Mouse (Mus musculus): ENCODE measurements around the gene Grik1. TPM values are rescaled to one million over a fixed set of nuclear protein-coding genes. Genes with fewer than 3 reads are reported as not detected.

The Grik1 gene
- total RNA-seq, 1 experiment: not detected

GRCm38 (mm10) chr16:88087280-88087679 lies 202.8 kb downstream of the Grik1 start:
- no peak for DNase-seq (ENCODE audit: low read depth, low spot score)
- no peaks in the 10 kb centered on the region for H3K9me3 ChIP-seq (ENCODE audit: control insufficient read depth, insufficient read depth, low read depth, low read length)
- no peak overlapping the region for H3K27ac ChIP-seq (ENCODE audit: insufficient read depth, low read depth, low read length, poor library complexity, severe bottlenecking)
- no peak overlapping the region for H3K4me3 ChIP-seq (ENCODE audit: insufficient read depth in 1 of 2, low read depth in 1 of 2, low read length in 2 of 2, poor library complexity in 1 of 2, severe bottlenecking in 1 of 2)
- no peak overlapping the region for H3K9ac ChIP-seq (ENCODE audit: insufficient read depth, low read depth, low read length, poor library complexity, severe bottlenecking)
- in situ Hi-C loops (cut with MboI; ENCODE audit: low sequenced_read_pairs in 2 of 2, unreplicated experiment in 2 of 2): no loop called here
- no peaks in the 10 kb centered on the region for H3K36me3 ChIP-seq (ENCODE audit: control insufficient read depth, insufficient read depth, low read length, poor library complexity, severe bottlenecking)
- TF ChIP-seq MAFK (IDR thresholded peaks at IDR 0.05; ENCODE audit: insufficient read depth, low read depth, low read length) (no peak), CHD2 (IDR thresholded peaks at IDR 0.05; ENCODE audit: low read depth, low read length) (no peak), ZNF384 (IDR thresholded peaks at IDR 0.05; ENCODE audit: low read depth, low read length) (no peak), HCFC1 (IDR thresholded peaks at IDR 0.05; ENCODE audit: borderline replicate concordance, insufficient read depth, low read length) (no peak), ZC3H11A (IDR thresholded peaks at IDR 0.05; ENCODE audit: borderline replicate concordance, low read depth, low read length) (no peak)
- H3K4me1 ChIP-seq (ENCODE audit: control insufficient read depth in 2 of 2, insufficient read depth in 2 of 2, low read length in 2 of 2, poor library complexity in 1 of 2): no peaks in the 10 kb centered on the region

- Histone ChIP-seq H3K4me3 (ENCODE audit: insufficient read depth in 1 of 2, low read depth in 1 of 2, low read length in 2 of 2, poor library complexity in 1 of 2, severe bottlenecking in 1 of 2) (no peak overlapping the region), H3K36me3 (ENCODE audit: control insufficient read depth, insufficient read depth, low read length, poor library complexity, severe bottlenecking) (no peaks in the 10 kb centered on the region), H3K9me3 (ENCODE audit: control insufficient read depth, insufficient read depth, low read depth, low read length) (no peaks in the 10 kb centered on the region), H3K4me1 (ENCODE audit: control insufficient read depth in 2 of 2, insufficient read depth in 2 of 2, low read length in 2 of 2, poor library complexity in 1 of 2) (no peaks in the 10 kb centered on the region), H3K9ac (ENCODE audit: insufficient read depth, low read depth, low read length, poor library complexity, severe bottlenecking) (no peak overlapping the region), H3K27ac (ENCODE audit: insufficient read depth, low read depth, low read length, poor library complexity, severe bottlenecking) (no peak overlapping the region)
- TF ChIP-seq HCFC1 (IDR thresholded peaks at IDR 0.05; ENCODE audit: borderline replicate concordance, insufficient read depth, low read length) (no peak), CHD2 (IDR thresholded peaks at IDR 0.05; ENCODE audit: low read depth, low read length) (no peak), ZC3H11A (IDR thresholded peaks at IDR 0.05; ENCODE audit: borderline replicate concordance, low read depth, low read length) (no peak), MAFK (IDR thresholded peaks at IDR 0.05; ENCODE audit: insufficient read depth, low read depth, low read length) (no peak), ZNF384 (IDR thresholded peaks at IDR 0.05; ENCODE audit: low read depth, low read length) (no peak)
- no peak for DNase-seq (ENCODE audit: low read depth, low spot score)
- in situ Hi-C loops (cut with MboI; ENCODE audit: low sequenced_read_pairs in 2 of 2, unreplicated experiment in 2 of 2): no loop called here
Measured at GRCm38 (mm10) chr16:88074716-88075115, 215.3 kb downstream of the Grik1 start.

GRCm38 (mm10) chr16:88060936-88061335 lies 229.1 kb downstream of the Grik1 start:
- no peak for DNase-seq (ENCODE audit: low read depth, low spot score)
- H3K27ac ChIP-seq (ENCODE audit: insufficient read depth, low read depth, low read length, poor library complexity, severe bottlenecking): no peak overlapping the region
- H3K36me3 ChIP-seq (ENCODE audit: control insufficient read depth, insufficient read depth, low read length, poor library complexity, severe bottlenecking): no peaks in the 10 kb centered on the region
- no peak overlapping the region for H3K9ac ChIP-seq (ENCODE audit: insufficient read depth, low read depth, low read length, poor library complexity, severe bottlenecking)
- H3K4me1 ChIP-seq (ENCODE audit: control insufficient read depth in 2 of 2, insufficient read depth in 2 of 2, low read length in 2 of 2, poor library complexity in 1 of 2): no peaks in the 10 kb centered on the region
- H3K4me3 ChIP-seq (ENCODE audit: insufficient read depth in 1 of 2, low read depth in 1 of 2, low read length in 2 of 2, poor library complexity in 1 of 2, severe bottlenecking in 1 of 2): no peak overlapping the region
- no peak for TF ChIP-seq ZC3H11A (IDR thresholded peaks at IDR 0.05; ENCODE audit: borderline replicate concordance, low read depth, low read length)
- TF ChIP-seq ZNF384 (IDR thresholded peaks at IDR 0.05; ENCODE audit: low read depth, low read length): no peak
- no peak for TF ChIP-seq HCFC1 (IDR thresholded peaks at IDR 0.05; ENCODE audit: borderline replicate concordance, insufficient read depth, low read length)
- TF ChIP-seq CHD2 (IDR thresholded peaks at IDR 0.05; ENCODE audit: low read depth, low read length): no peak
- TF ChIP-seq MAFK (IDR thresholded peaks at IDR 0.05; ENCODE audit: insufficient read depth, low read depth, low read length): no peak
- H3K9me3 ChIP-seq (ENCODE audit: control insufficient read depth, insufficient read depth, low read depth, low read length): no peaks in the 10 kb centered on the region
- in situ Hi-C loops (cut with MboI; ENCODE audit: low sequenced_read_pairs in 2 of 2, unreplicated experiment in 2 of 2): no loop called here

- in situ Hi-C loops (cut with MboI; ENCODE audit: low sequenced_read_pairs in 2 of 2, unreplicated experiment in 2 of 2): no loop called here
- Histone ChIP-seq H3K4me3 (ENCODE audit: insufficient read depth in 1 of 2, low read depth in 1 of 2, low read length in 2 of 2, poor library complexity in 1 of 2, severe bottlenecking in 1 of 2) (no peak overlapping the region), H3K9me3 (ENCODE audit: control insufficient read depth, insufficient read depth, low read depth, low read length) (no peaks in the 10 kb centered on the region), H3K9ac (ENCODE audit: insufficient read depth, low read depth, low read length, poor library complexity, severe bottlenecking) (no peak overlapping the region), H3K27ac (ENCODE audit: insufficient read depth, low read depth, low read length, poor library complexity, severe bottlenecking) (no peak overlapping the region), H3K36me3 (ENCODE audit: control insufficient read depth, insufficient read depth, low read length, poor library complexity, severe bottlenecking) (no peaks in the 10 kb centered on the region), H3K4me1 (ENCODE audit: control insufficient read depth in 2 of 2, insufficient read depth in 2 of 2, low read length in 2 of 2, poor library complexity in 1 of 2) (no peaks in the 10 kb centered on the region)
- no peak for DNase-seq (ENCODE audit: low read depth, low spot score)
- TF ChIP-seq CHD2 (IDR thresholded peaks at IDR 0.05; ENCODE audit: low read depth, low read length): no peak
- no peak for TF ChIP-seq ZC3H11A (IDR thresholded peaks at IDR 0.05; ENCODE audit: borderline replicate concordance, low read depth, low read length)
- TF ChIP-seq ZNF384 (IDR thresholded peaks at IDR 0.05; ENCODE audit: low read depth, low read length): no peak
- no peak for TF ChIP-seq HCFC1 (IDR thresholded peaks at IDR 0.05; ENCODE audit: borderline replicate concordance, insufficient read depth, low read length)
- TF ChIP-seq MAFK (IDR thresholded peaks at IDR 0.05; ENCODE audit: insufficient read depth, low read depth, low read length): no peak
Measured at GRCm38 (mm10) chr16:88048121-88048520, 241.9 kb downstream of the Grik1 start.

GRCm38 (mm10) chr16:88044321-88044720 lies 245.7 kb downstream of the Grik1 start:
- H3K9ac ChIP-seq (ENCODE audit: insufficient read depth, low read depth, low read length, poor library complexity, severe bottlenecking): no peak overlapping the region
- in situ Hi-C loops (cut with MboI; ENCODE audit: low sequenced_read_pairs in 2 of 2, unreplicated experiment in 2 of 2): no loop called here
- no peaks in the 10 kb centered on the region for H3K36me3 ChIP-seq (ENCODE audit: control insufficient read depth, insufficient read depth, low read length, poor library complexity, severe bottlenecking)
- H3K4me3 ChIP-seq (ENCODE audit: insufficient read depth in 1 of 2, low read depth in 1 of 2, low read length in 2 of 2, poor library complexity in 1 of 2, severe bottlenecking in 1 of 2): no peak overlapping the region
- H3K4me1 ChIP-seq (ENCODE audit: control insufficient read depth in 2 of 2, insufficient read depth in 2 of 2, low read length in 2 of 2, poor library complexity in 1 of 2): no peaks in the 10 kb centered on the region
- TF ChIP-seq ZNF384 (IDR thresholded peaks at IDR 0.05; ENCODE audit: low read depth, low read length): no peak
- TF ChIP-seq ZC3H11A (IDR thresholded peaks at IDR 0.05; ENCODE audit: borderline replicate concordance, low read depth, low read length): no peak
- no peak for TF ChIP-seq MAFK (IDR thresholded peaks at IDR 0.05; ENCODE audit: insufficient read depth, low read depth, low read length)
- TF ChIP-seq CHD2 (IDR thresholded peaks at IDR 0.05; ENCODE audit: low read depth, low read length): no peak
- TF ChIP-seq HCFC1 (IDR thresholded peaks at IDR 0.05; ENCODE audit: borderline replicate concordance, insufficient read depth, low read length): no peak
- no peak overlapping the region for H3K27ac ChIP-seq (ENCODE audit: insufficient read depth, low read depth, low read length, poor library complexity, severe bottlenecking)
- DNase-seq (ENCODE audit: low read depth, low spot score): no peak
- H3K9me3 ChIP-seq (ENCODE audit: control insufficient read depth, insufficient read depth, low read depth, low read length): no peaks in the 10 kb centered on the region

All from ES-E14 (cell line).